Mouse (Mus musculus) stomach, embryonic 14.5 days (tissue): ENCODE measurements around the gene Ide. TPM values are rescaled to one million over a fixed set of nuclear protein-coding genes. Genes with fewer than 3 reads are reported as not detected.

Experiments
- ATAC-seq: fragments of 200-750 bp; cut with Nextera tagmentation; 2 replicates; pipeline ENCODE4 v1.8.0; 2017; ENCODE audit warnings: low read depth, moderate TSS enrichment; ENCODE audit not compliant: insufficient number of reproducible peaks, insufficient read depth, low FRiP score
- H3K27ac ChIP-seq: fragments of 300-500 bp; sonication (generic); 2 replicates; pipeline ENCODE4 v1.5.1; 2014; ENCODE audit warnings: mild to moderate bottlenecking, low read length, moderate library complexity, mixed read lengths
- H3K27me3 ChIP-seq: fragments of 300-500 bp; sonication (generic); 2 replicates; pipeline ENCODE4 v1.6.1; 2014; ENCODE audit warnings: low read length, control low read depth, mixed read lengths; ENCODE audit not compliant: control insufficient read depth, insufficient read depth
- H3K36me3 ChIP-seq: fragments of 300-500 bp; sonication (generic); 2 replicates; pipeline ENCODE4 v1.6.1; 2014; ENCODE audit warnings: mild to moderate bottlenecking, control low read depth, low read length, moderate library complexity, mixed read lengths; ENCODE audit not compliant: control insufficient read depth, insufficient read depth
- H3K4me1 ChIP-seq: fragments of 300-500 bp; sonication (generic); 2 replicates; pipeline ENCODE4 v1.6.1; 2014; ENCODE audit warnings: low read length, control low read depth, mixed read lengths; ENCODE audit not compliant: control insufficient read depth, insufficient read depth
- H3K4me2 ChIP-seq: fragments of 300-500 bp; sonication (generic); replicated peaks from 2 replicates; pipeline ENCODE4 v1.6.1; 2014; ENCODE audit warnings: low read depth, low read length, control low read depth
- H3K4me3 ChIP-seq: fragments of 300-500 bp; sonication (generic); 2 replicates; pipeline ENCODE4 v1.5.1; 2014; ENCODE audit warnings: low read depth, low read length, control low read depth
- H3K9ac ChIP-seq: fragments of 300-500 bp; sonication (generic); replicated peaks from 2 replicates; pipeline ENCODE4 v1.6.1; 2014; ENCODE audit warnings: low read depth, mild to moderate bottlenecking, control low read depth, low read length, moderate library complexity, mixed read lengths
- H3K9me3 ChIP-seq: fragments of 300-500 bp; sonication (generic); 2 replicates; pipeline ENCODE4 v1.6.1; 2016; ENCODE audit warnings: low read depth, low read length, control low read depth; ENCODE audit not compliant: control insufficient read depth
- WGBS: fragments of 180-500 bp; shearing (Covaris S2); extraction: QIAGEN DNeasy Blood & Tissue Kit; methylation state at CpG from one replicate; pipeline ENCODE4 v1.1.7; 2014; 5-methylcytosine and 5-hydroxymethylcytosine counted together
- polyA plus RNA-seq: library from polyadenylated mRNA; unstranded; fragments of >200 nt; fragmentation: Nextera tagmentation; extraction: Ambion mirVana; gene quantifications from 2 replicates; pipeline ENCODE4 v1.2.1, GENCODE M21; 2014

Ide gene
- polyA plus RNA-seq, 1 experiment from 2014 or later = 49.0 TPM

GRCm38 (mm10) chr19:37369921-37370320 lies 32.3 kb upstream of the Ide start:
- no peak overlapping the region for H3K4me3 ChIP-seq
- 87% methylated on average over 4 of the region's 4 CpGs for WGBS
- H3K9me3 ChIP-seq = no peaks in the 10 kb centered on the region
- no peaks in the 10 kb centered on the region for H3K27me3 ChIP-seq
- H3K36me3 ChIP-seq = no peaks in the 10 kb centered on the region
- H3K9ac ChIP-seq = no peak overlapping the region
- H3K4me2 ChIP-seq = no peak overlapping the region
- H3K27ac ChIP-seq = no peak overlapping the region
- no peak for ATAC-seq
- no peaks in the 10 kb centered on the region for H3K4me1 ChIP-seq

DNA sequence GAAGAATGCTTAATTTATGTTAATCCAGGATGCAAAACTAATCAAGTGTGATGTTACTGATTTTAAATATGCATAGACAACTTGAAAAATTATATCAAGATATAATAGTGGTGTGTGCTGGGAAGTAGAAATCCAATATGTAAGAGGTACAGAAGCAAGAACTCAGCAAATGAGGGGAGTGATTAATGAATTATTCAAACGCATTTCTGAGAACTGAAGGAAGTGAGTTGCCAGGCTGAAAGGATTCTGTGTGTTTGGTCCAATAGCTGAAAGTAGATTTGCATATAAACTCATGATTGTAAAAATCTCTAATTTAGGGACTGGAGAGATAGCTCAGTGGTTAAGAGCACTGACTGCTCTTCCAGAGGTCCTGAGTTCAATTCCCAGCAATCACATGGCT lies 31.3 kb upstream of the Ide start:
- Histone ChIP-seq H3K4me3 (no peak overlapping the region), H3K36me3 (no peaks in the 10 kb centered on the region), H3K27me3 (no peaks in the 10 kb centered on the region), H3K9ac (no peak overlapping the region), H3K4me1 (no peaks in the 10 kb centered on the region), H3K4me2 (no peak overlapping the region), H3K9me3 (no peaks in the 10 kb centered on the region), H3K27ac (no peak overlapping the region)
- WGBS = 46% methylated on average over 1 of the region's 1 CpGs
- no peak for ATAC-seq

DNA sequence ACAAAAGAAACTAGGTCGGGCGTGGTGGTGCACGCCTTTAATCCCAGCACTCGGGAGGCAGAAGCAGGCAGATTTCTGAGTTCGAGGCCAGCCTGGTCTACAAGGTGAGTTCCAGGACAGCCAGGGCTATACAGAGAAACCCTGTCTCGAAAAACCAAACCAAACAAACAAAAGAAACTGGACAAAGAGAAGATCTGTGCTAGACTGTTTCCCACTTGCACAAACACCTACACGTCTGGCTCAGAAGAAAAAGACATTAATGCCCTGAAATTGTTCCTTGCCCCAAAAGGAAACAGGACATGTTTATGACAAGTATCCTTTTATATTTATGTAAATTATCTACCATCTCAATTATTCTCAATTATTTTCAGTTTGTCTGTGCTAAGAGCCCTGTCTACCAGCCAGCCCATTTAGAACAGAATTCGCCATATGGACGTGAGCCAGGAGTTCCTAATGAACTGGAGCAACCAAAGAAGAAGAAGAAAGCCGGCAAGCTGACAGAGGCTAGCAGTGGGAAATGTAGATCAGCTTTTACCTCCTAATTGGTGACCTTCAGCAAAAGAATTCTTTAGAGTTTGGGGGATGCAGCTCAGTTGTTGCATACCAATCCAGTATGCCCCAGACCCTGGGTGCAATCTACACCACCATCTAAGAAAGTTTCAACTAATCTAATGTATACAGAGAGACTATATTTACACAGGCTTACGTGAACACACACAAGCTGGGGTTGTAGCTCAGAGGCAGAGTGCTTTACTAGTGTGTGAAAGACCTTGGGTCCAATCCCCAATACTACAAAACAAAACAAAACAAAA lies 25.7 kb upstream of the Ide start:
- 75% methylated on average over 11 of the region's 11 CpGs for WGBS
- H3K4me3 ChIP-seq = no peak overlapping the region
- no peak overlapping the region for H3K9ac ChIP-seq
- ATAC-seq = no peak
- no peaks in the 10 kb centered on the region for H3K27me3 ChIP-seq
- H3K9me3 ChIP-seq = no peaks in the 10 kb centered on the region
- H3K4me2 ChIP-seq = no peak overlapping the region
- no peak overlapping the region for H3K27ac ChIP-seq
- no peaks in the 10 kb centered on the region for H3K36me3 ChIP-seq
- H3K4me1 ChIP-seq = no peaks in the 10 kb centered on the region

DNA sequence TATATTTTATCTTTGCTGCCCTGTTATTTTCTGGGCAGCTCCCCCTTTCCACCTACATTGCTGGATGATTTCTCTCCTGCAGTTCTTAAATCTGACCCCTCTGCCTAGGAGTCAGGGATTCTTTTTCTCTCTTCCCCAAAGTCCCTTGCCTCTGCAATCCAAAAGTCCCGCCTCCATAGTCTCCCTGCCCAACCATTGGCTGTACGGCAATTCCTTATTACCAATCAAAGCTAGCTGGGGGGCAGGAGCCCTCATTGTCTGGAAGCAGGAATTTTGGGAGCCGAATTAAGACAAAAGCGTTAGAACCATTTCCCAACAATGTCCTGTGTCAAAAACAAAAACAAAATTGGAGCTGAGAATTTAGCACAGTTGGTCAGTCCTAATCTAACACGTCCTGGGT lies 24.9 kb upstream of the Ide start:
- Histone ChIP-seq H3K4me2 (no peak overlapping the region), H3K36me3 (no peaks in the 10 kb centered on the region), H3K4me3 (no peak overlapping the region), H3K4me1 (no peaks in the 10 kb centered on the region), H3K27ac (no peak overlapping the region), H3K9me3 (no peaks in the 10 kb centered on the region), H3K27me3 (no peaks in the 10 kb centered on the region), H3K9ac (no peak overlapping the region)
- 42% methylated on average over 5 of the region's 5 CpGs for WGBS
- no peak for ATAC-seq

- H3K4me3 ChIP-seq = no peak overlapping the region
- H3K4me2 ChIP-seq = no peak overlapping the region
- no peak for ATAC-seq
- H3K4me1 ChIP-seq = no peaks in the 10 kb centered on the region
- H3K9me3 ChIP-seq = no peaks in the 10 kb centered on the region
- H3K36me3 ChIP-seq = no peaks in the 10 kb centered on the region
- H3K27ac ChIP-seq = no peak overlapping the region
- H3K9ac ChIP-seq = no peak overlapping the region
- H3K27me3 ChIP-seq = no peaks in the 10 kb centered on the region
- WGBS = 57% methylated on average over 5 of the region's 5 CpGs
Measured at GRCm38 (mm10) chr19:37360044-37360443, 22.4 kb upstream of the Ide start.

DNA sequence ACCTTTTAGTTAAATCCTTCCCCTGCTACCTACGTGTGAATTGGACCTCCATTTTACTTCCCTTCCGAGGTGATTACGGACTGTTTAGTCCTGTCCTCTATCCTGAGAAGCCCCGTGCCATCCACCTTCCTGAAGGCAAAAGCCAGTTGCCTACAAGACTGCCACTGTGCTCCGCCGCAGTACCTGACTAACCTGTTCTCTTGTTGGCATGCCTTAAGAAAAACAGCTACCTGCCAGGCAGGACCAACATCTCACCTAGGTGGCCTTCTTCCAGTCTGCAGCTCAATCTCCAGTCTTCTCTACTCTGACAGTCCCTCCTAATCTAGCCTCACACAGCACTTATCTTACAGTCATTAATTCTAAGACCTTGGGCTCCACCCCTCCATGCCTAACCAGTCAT lies 15.7 kb upstream of the Ide start:
- H3K4me3 ChIP-seq = no peak overlapping the region
- H3K27ac ChIP-seq = no peak overlapping the region
- H3K4me2 ChIP-seq = no peak overlapping the region
- no peaks in the 10 kb centered on the region for H3K27me3 ChIP-seq
- no peaks in the 10 kb centered on the region for H3K4me1 ChIP-seq
- WGBS = 89% methylated on average over 6 of the region's 6 CpGs
- H3K36me3 ChIP-seq = no peaks in the 10 kb centered on the region
- H3K9ac ChIP-seq = no peak overlapping the region
- ATAC-seq = no peak
- 0 out of 2 replicates have a peak, but pooled peaks cover 4% of the 10 kb centered on the region for H3K9me3 ChIP-seq

GRCm38 (mm10) chr19:37352756-37353155 lies 15.1 kb upstream of the Ide start:
- Histone ChIP-seq H3K4me3 (no peak overlapping the region), H3K27ac (no peak overlapping the region), H3K9ac (no peak overlapping the region), H3K27me3 (no peaks in the 10 kb centered on the region), H3K36me3 (no peaks in the 10 kb centered on the region), H3K4me2 (no peak overlapping the region), H3K4me1 (no peaks in the 10 kb centered on the region), H3K9me3 (0 out of 2 replicates have a peak, but pooled peaks cover 4% of the 10 kb centered on the region)
- ATAC-seq = no peak
- 94% methylated on average over 3 of the region's 3 CpGs for WGBS

DNA sequence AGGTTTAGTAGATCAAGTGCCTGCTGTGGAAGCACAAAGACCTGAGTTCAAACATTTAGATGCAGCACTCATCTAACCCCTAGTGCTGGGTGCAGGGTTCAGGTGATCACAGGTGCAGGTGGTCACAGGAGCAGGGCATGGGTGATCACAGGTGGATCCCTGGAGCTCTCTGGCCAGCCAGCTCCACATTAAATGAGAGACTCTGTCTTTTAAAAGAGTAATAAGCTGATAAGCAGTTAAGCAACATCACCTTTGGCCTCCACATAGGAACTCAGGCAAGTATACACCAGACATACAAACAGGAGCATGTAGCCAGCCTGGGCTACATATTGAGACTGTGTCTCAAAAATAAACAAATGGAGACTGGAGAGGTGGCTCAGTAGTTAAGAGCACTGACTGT lies 11.3 kb upstream of the Ide start:
- no peak for ATAC-seq
- Histone ChIP-seq H3K27ac (no peak overlapping the region), H3K4me2 (no peak overlapping the region), H3K27me3 (no peaks in the 10 kb centered on the region), H3K4me3 (no peak overlapping the region), H3K9ac (no peak overlapping the region), H3K36me3 (no peaks in the 10 kb centered on the region), H3K9me3 (0 out of 2 replicates have a peak, but pooled peaks cover 4% of the 10 kb centered on the region), H3K4me1 (no peaks in the 10 kb centered on the region)

DNA sequence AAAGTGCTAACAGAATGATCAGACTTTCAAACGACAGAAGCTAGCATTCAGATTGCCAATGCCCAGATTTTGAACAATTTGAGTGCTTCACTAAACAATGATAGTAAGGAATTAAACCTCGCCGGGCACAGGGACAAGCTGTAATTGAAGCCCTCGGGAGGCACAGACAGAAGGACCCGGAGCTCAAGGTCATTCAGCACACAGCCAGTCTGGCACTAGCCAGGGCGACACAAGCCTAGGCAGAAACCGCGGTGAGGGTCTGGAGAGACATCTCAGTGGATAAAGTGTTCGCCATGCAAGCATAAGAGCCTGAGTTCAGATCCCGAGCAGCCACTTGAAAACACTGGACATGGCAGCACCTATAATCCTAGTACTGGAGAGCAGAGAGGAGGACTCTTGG lies 10.7 kb upstream of the Ide start:
- ATAC-seq = no peak
- no peaks in the 10 kb centered on the region for H3K27me3 ChIP-seq
- 85% methylated on average over 10 of the region's 10 CpGs for WGBS

More for the DNA sequence above, 10.7 kb upstream of the Ide start:
- Histone ChIP-seq H3K9me3 (0 out of 2 replicates have a peak, but pooled peaks cover 4% of the 10 kb centered on the region), H3K36me3 (no peaks in the 10 kb centered on the region), H3K27ac (no peak overlapping the region), H3K4me2 (no peak overlapping the region), H3K4me1 (no peaks in the 10 kb centered on the region), H3K9ac (no peak overlapping the region), H3K4me3 (no peak overlapping the region)
